25 mouse cellular contexts compared by ENCODE assay signal in the genomic region with DNA sequence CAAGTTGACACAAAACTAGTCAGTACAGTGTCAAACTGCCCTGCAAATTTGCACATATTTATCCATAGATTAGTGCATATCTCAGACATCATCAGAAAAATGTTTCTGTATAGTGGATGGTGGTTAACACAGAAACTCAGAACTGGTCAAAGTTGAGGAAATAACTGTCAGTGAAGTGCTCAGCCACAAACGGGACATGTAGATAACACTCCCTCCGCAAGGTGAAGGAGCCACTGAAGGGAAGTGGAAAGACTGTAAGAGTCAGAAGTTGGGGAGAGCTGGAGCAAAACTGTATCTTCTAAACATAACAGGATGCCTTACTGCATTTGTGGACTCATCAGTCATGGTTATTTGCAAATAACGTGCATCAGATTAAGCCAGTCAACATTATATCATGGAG. TPM values are rescaled to one million over a fixed set of nuclear protein-coding genes. Genes with fewer than 3 reads are reported as not detected.
DNase-seq lines count a peak whose midpoint lies in the region; ATAC-seq and TF ChIP-seq lines count a peak whose summit lies in the region.
"Had no signal": no experiment of that assay in that cellular context is flagged by ENCODE, and none has a peak within 500 bp of the region (broad histone marks: within the 10 kb centered on the region; RNA-seq: fewer than 3 reads in every experiment).

No protein-coding gene starts in this region.

- no peaks in the 10 kb centered on the region for H3K27me3 ChIP-seq in liver, embryonic 12.5 days (replicated peaks)
- no peaks in the 10 kb centered on the region for H3K27me3 ChIP-seq in liver, postnatal 0 days (ENCODE audit: insufficient read depth, low read length)
- H3K27me3 ChIP-seq: embryonic facial prominence, embryonic 12.5 days; forebrain, embryonic 15.5 days; heart, embryonic 15.5 days had no signal

- TF ChIP-seq EP300 in liver, postnatal 0 days (IDR thresholded peaks at IDR 0.05; ENCODE audit: low read depth): no peak

- ATAC-seq in liver, embryonic 12.5 days: 0 out of 2 replicates have a peak, but pooled peaks have one; percentile 49
- no peak for ATAC-seq in liver, postnatal 0 days
- peak; percentile 56 for ATAC-seq in granulocyte monocyte progenitor cell, adult 5-6 weeks (replicated peaks; ENCODE audit: poor library complexity, severe bottlenecking)
- peak; percentile 78 for ATAC-seq in megakaryocyte progenitor cell, adult 5-6 weeks (replicated peaks; ENCODE audit: poor library complexity)
- ATAC-seq: forebrain, embryonic 15.5 days had no signal

- no peak overlapping the region for H3K9ac ChIP-seq in liver, embryonic 12.5 days
- H3K9ac ChIP-seq in liver, postnatal 0 days (replicated peaks): no peak overlapping the region
- H3K9ac ChIP-seq: embryonic facial prominence, embryonic 12.5 days; forebrain, embryonic 15.5 days; heart, embryonic 15.5 days; hindbrain, embryonic 14.5 days had no signal

- H3K4me1 ChIP-seq in liver, embryonic 12.5 days: peaks cover 20% of the 10 kb centered on the region
- no peaks in the 10 kb centered on the region for H3K4me1 ChIP-seq in liver, postnatal 0 days (ENCODE audit: insufficient read depth)
- H3K4me1 ChIP-seq: embryonic facial prominence, embryonic 12.5 days; forebrain, embryonic 15.5 days; heart, embryonic 15.5 days; hindbrain, embryonic 10.5 days had no signal

- 24% methylated on average over 3 of the region's 3 CpGs for WGBS in liver, embryonic 12.5 days (ENCODE audit: insufficient replicate concordance)
- WGBS in liver, postnatal 0 days (ENCODE audit: insufficient replicate concordance): 31% methylated on average over 3 of the region's 3 CpGs

- no peak overlapping the region for H3K4me3 ChIP-seq in liver, embryonic 12.5 days
- no peak overlapping the region for H3K4me3 ChIP-seq in liver, postnatal 0 days (ENCODE audit: low read depth, low read length)
- H3K4me3 ChIP-seq: embryonic facial prominence, embryonic 12.5 days; forebrain, embryonic 15.5 days; heart, adult 2 months; heart, embryonic 15.5 days; hindbrain, embryonic 10.5 days had no signal

- H3K4me2 ChIP-seq in liver, embryonic 12.5 days: no peak overlapping the region
- H3K4me2 ChIP-seq in liver, postnatal 0 days (ENCODE audit: low read depth, low read length): no peak overlapping the region
- H3K4me2 ChIP-seq: embryonic facial prominence, embryonic 12.5 days; forebrain, embryonic 15.5 days; heart, embryonic 11.5 days; heart, embryonic 15.5 days; hindbrain, embryonic 14.5 days had no signal

- H3K27ac ChIP-seq in liver, embryonic 12.5 days: 0 out of 2 replicates have a peak overlapping the region, but pooled peaks have one; percentile 14
- no peak overlapping the region for H3K27ac ChIP-seq in liver, postnatal 0 days (ENCODE audit: low read depth)
- H3K27ac ChIP-seq: embryonic facial prominence, embryonic 12.5 days; forebrain, embryonic 15.5 days; heart, adult 2 months; heart, embryonic 15.5 days; hindbrain, embryonic 10.5 days; hindbrain, embryonic 14.5 days had no signal

- H3K9me3 ChIP-seq in liver, embryonic 12.5 days (replicated peaks): no peaks in the 10 kb centered on the region
- no peaks in the 10 kb centered on the region for H3K9me3 ChIP-seq in liver, postnatal 0 days (ENCODE audit: low read length)
- H3K9me3 ChIP-seq: embryonic facial prominence, embryonic 12.5 days; forebrain, embryonic 15.5 days; heart, embryonic 15.5 days; hindbrain, embryonic 10.5 days had no signal

- no peak for TF ChIP-seq CTCF in liver, postnatal 0 days (IDR thresholded peaks at IDR 0.05; ENCODE audit: low read depth)

- DNase-seq in liver, postnatal 0 days: no peak
- DNase-seq in right cerebral cortex, adult 2 months (ENCODE audit: low spot score in 2 of 2): no peak
- DNase-seq in urinary bladder, postnatal 25 days (ENCODE audit: low spot score): no peak
- DNase-seq in right cerebral cortex, postnatal 14 days: no peak
- DNase-seq: adrenal gland, postnatal 25 days; cerebellum, adult 18-20 months; cerebellum, adult 9-11 months; cerebellum, postnatal 36 days; embryo, embryonic 11 days; heart, adult 2 months had no signal

- H3K36me3 ChIP-seq in liver, embryonic 12.5 days: no peaks in the 10 kb centered on the region
- no peaks in the 10 kb centered on the region for H3K36me3 ChIP-seq in liver, postnatal 0 days (replicated peaks; ENCODE audit: insufficient read depth, low read length)
- H3K36me3 ChIP-seq: embryonic facial prominence, embryonic 12.5 days; forebrain, embryonic 15.5 days; heart, embryonic 15.5 days; hindbrain, embryonic 10.5 days had no signal

RNA-seq across cellular contexts. Expression of gene Ccr1l1, which starts 19.5 kb away (rescaled TPM):
- polyA plus RNA-seq in liver, embryonic 12.5 days (2016; fragmentation: Nextera tagmentation; extraction: Ambion mirVana): not detected in 2 replicates
- polyA plus RNA-seq in liver, postnatal 0 days (2015; fragmentation: Nextera tagmentation; extraction: Ambion mirVana): 0.09 TPM in 1 of 2 replicates, not detected in the other
- total RNA-seq in granulocyte monocyte progenitor cell, adult 5-6 weeks (2014; fragmentation: Nextera tagmentation): not detected in 2 replicates
- total RNA-seq in granulocyte monocyte progenitor cell, adult 5-6 weeks (2017): not detected in 2 replicates
- total RNA-seq in megakaryocyte progenitor cell, adult 5-6 weeks (2015): 0.24 TPM in 1 of 2 replicates, not detected in the other
- not detected in 2 replicates for total RNA-seq in megakaryocyte progenitor cell, adult 5-6 weeks (2017)
- total RNA-seq: adrenal gland, adult 18-20 months; adrenal gland, postnatal 25 days; ES-E14; gastrocnemius, adult 8-10 months; gastrocnemius, postnatal 4 days; heart, adult 2 months; heart, postnatal 25 days had no signal
- polyA plus RNA-seq: embryonic facial prominence, embryonic 12.5 days; forebrain, embryonic 11.5 days; forebrain, embryonic 15.5 days; heart, adult 2 months; heart, embryonic 11.5 days; heart, embryonic 15.5 days; hindbrain, embryonic 10.5 days; hindbrain, embryonic 14.5 days had no signal

RNA-seq across cellular contexts. Expression of gene Ccr3, which starts 24.1 kb away (rescaled TPM):
- 0.05 TPM in 1 of 2 replicates, not detected in the other for polyA plus RNA-seq in liver, embryonic 12.5 days (2016; fragmentation: Nextera tagmentation; extraction: Ambion mirVana)
- 0.40 and 0.42 TPM in 2 replicates for polyA plus RNA-seq in liver, postnatal 0 days (2015; fragmentation: Nextera tagmentation; extraction: Ambion mirVana)
- total RNA-seq in granulocyte monocyte progenitor cell, adult 5-6 weeks (2014; fragmentation: Nextera tagmentation): not detected in 2 replicates
- 0.36 and 0.73 TPM in 2 replicates for total RNA-seq in granulocyte monocyte progenitor cell, adult 5-6 weeks (2017)
- 0.42 and 0.49 TPM in 2 replicates for total RNA-seq in megakaryocyte progenitor cell, adult 5-6 weeks (2015)
- total RNA-seq in megakaryocyte progenitor cell, adult 5-6 weeks (2017): 0.42 and 0.57 TPM in 2 replicates
- total RNA-seq: adrenal gland, adult 18-20 months; adrenal gland, postnatal 25 days; ES-E14; gastrocnemius, postnatal 4 days; heart, adult 2 months; heart, postnatal 25 days had no signal
- polyA plus RNA-seq: embryonic facial prominence, embryonic 12.5 days; forebrain, embryonic 11.5 days; forebrain, embryonic 15.5 days; heart, embryonic 11.5 days; hindbrain, embryonic 10.5 days; hindbrain, embryonic 14.5 days had no signal

RNA-seq across cellular contexts. Expression of gene Ccr1, which starts 29.2 kb away (rescaled TPM):
- polyA plus RNA-seq in liver, embryonic 12.5 days (2016; fragmentation: Nextera tagmentation; extraction: Ambion mirVana): 1.4 and 1.6 TPM in 2 replicates
- 2.9 and 3.0 TPM in 2 replicates for polyA plus RNA-seq in liver, postnatal 0 days (2015; fragmentation: Nextera tagmentation; extraction: Ambion mirVana)
- 2.1 and 3.8 TPM in 2 replicates for total RNA-seq in granulocyte monocyte progenitor cell, adult 5-6 weeks (2014; fragmentation: Nextera tagmentation)
- total RNA-seq in granulocyte monocyte progenitor cell, adult 5-6 weeks (2017): 4.7 and 5.6 TPM in 2 replicates
- 4.5 and 5.1 TPM in 2 replicates for total RNA-seq in megakaryocyte progenitor cell, adult 5-6 weeks (2015)
- 3.1 and 3.6 TPM in 2 replicates for total RNA-seq in megakaryocyte progenitor cell, adult 5-6 weeks (2017)
- total RNA-seq: ES-E14 had no signal
